Mouse (Mus musculus): ENCODE data around the gene Nop58. TPM values are rescaled to one million over a fixed set of nuclear protein-coding genes. Genes with fewer than 3 reads are reported as not detected.

The Nop58 gene
- total and polyA plus RNA-seq, 3 experiments, result 297 to 752 (median 523) TPM

GRCm38 (mm10) chr1:59636349-59636748 lies 48.4 kb upstream of the Nop58 start:
- H3K27me3 ChIP-seq (replicated peaks), result no peaks in the 10 kb centered on the region
- no peak overlapping the region for H3K4me3 ChIP-seq (replicated peaks in 1 of 3; ENCODE audit: low read depth in 2 of 3, low read length in 2 of 3, poor library complexity in 1 of 3)

GRCm38 (mm10) chr1:59638371-59638770 lies 46.4 kb upstream of the Nop58 start:
- no peak overlapping the region for H3K27ac ChIP-seq (ENCODE audit: insufficient read depth, low read depth)
- no peaks in the 10 kb centered on the region for H3K9me3 ChIP-seq (replicated peaks; ENCODE audit: low read length)
- peaks cover 7 to 43% of the 10 kb centered on the region in 2 experiments for H3K36me3 ChIP-seq (replicated peaks in 1 of 2; ENCODE audit: control insufficient read depth in 1 of 2, insufficient read depth in 1 of 2, low read length in 1 of 2)
- in situ Hi-C loops (cut with MboI; ENCODE audit: low pct_ligation_motif_present, low pct_unique_long_range_greater_than_20kb, low sequenced_read_pairs) (no loop called here), dilution Hi-C loops (cut with MboI; ENCODE audit: extremely low pct_ligation_motif_present, extremely low pct_unique_long_range_greater_than_20kb, low sequenced_read_pairs) (no loop called here)
- no peaks in the 10 kb centered on the region for H3K79me2 ChIP-seq (replicated peaks; ENCODE audit: control insufficient read depth, extremely low read depth, insufficient read depth, poor library complexity, severe bottlenecking)
- no peaks in the 10 kb centered on the region for H3K27me3 ChIP-seq (replicated peaks)
- H3K4me2 ChIP-seq (ENCODE audit: insufficient read depth, low read depth, poor library complexity, severe bottlenecking), result no peak overlapping the region
- H3K9ac ChIP-seq (ENCODE audit: insufficient read depth, low read depth), result no peak overlapping the region
- no peak overlapping the region for H3K4me3 ChIP-seq (replicated peaks in 1 of 3; ENCODE audit: low read depth in 2 of 3, low read length in 2 of 3, poor library complexity in 1 of 3)
- TF ChIP-seq CTCF (conservative IDR thresholded peaks at IDR 0.05 in 1 of 2, IDR thresholded peaks at IDR 0.05 in 1 of 2; ENCODE audit: low read depth in 2 of 2, low read length in 2 of 2) (peak in 1 of 2 experiments; percentile 32; a peak in 1 of 4 replicates), MAX (IDR thresholded peaks at IDR 0.05; ENCODE audit: low read length) (no peak)
- peak; percentile 21 for DNase-seq (ENCODE audit: extremely low read depth)
- peaks cover 0 to 15% of the 10 kb centered on the region in 2 experiments; a peak in 2 of 4 replicates for H3K4me1 ChIP-seq (ENCODE audit: control insufficient read depth in 1 of 2, insufficient read depth in 2 of 2)

More at GRCm38 (mm10) chr1:59636349-59636748, 48.4 kb upstream of the Nop58 start:
- Histone ChIP-seq H3K79me2 (replicated peaks; ENCODE audit: control insufficient read depth, extremely low read depth, insufficient read depth, poor library complexity, severe bottlenecking) (no peaks in the 10 kb centered on the region), H3K4me2 (ENCODE audit: insufficient read depth, low read depth, poor library complexity, severe bottlenecking) (no peak overlapping the region), H3K9ac (ENCODE audit: insufficient read depth, low read depth) (no peak overlapping the region), H3K36me3 (replicated peaks in 1 of 2; ENCODE audit: control insufficient read depth in 1 of 2, insufficient read depth in 1 of 2, low read length in 1 of 2) (peaks cover 0 to 26% of the 10 kb centered on the region in 2 experiments), H3K27ac (ENCODE audit: insufficient read depth, low read depth) (no peak overlapping the region), H3K4me1 (ENCODE audit: control insufficient read depth in 1 of 2, insufficient read depth in 2 of 2) (peaks cover 0 to 15% of the 10 kb centered on the region in 2 experiments; a peak in 2 of 4 replicates), H3K9me3 (replicated peaks; ENCODE audit: low read length) (no peaks in the 10 kb centered on the region)
- dilution Hi-C loops (cut with MboI; ENCODE audit: extremely low pct_ligation_motif_present, extremely low pct_unique_long_range_greater_than_20kb, low sequenced_read_pairs) (no loop called here), in situ Hi-C loops (cut with MboI; ENCODE audit: low pct_ligation_motif_present, low pct_unique_long_range_greater_than_20kb, low sequenced_read_pairs) (no loop called here)
- DNase-seq (ENCODE audit: extremely low read depth), result no peak
- TF ChIP-seq ZKSCAN1 (IDR thresholded peaks at IDR 0.05; ENCODE audit: borderline replicate concordance, low read depth, low read length) (no peak), RAD21 (IDR thresholded peaks at IDR 0.05; ENCODE audit: low read depth, low read length) (no peak)

GRCm38 (mm10) chr1:59642488-59642887 lies 42.3 kb upstream of the Nop58 start:
- H3K4me1 ChIP-seq (ENCODE audit: control insufficient read depth in 1 of 2, insufficient read depth in 2 of 2), result no peaks in the 10 kb centered on the region
- H3K9ac ChIP-seq (ENCODE audit: insufficient read depth, low read depth), result no peak overlapping the region
- H3K4me3 ChIP-seq (replicated peaks in 1 of 3; ENCODE audit: low read depth in 2 of 3, low read length in 2 of 3, poor library complexity in 1 of 3), result no peak overlapping the region
- H3K4me2 ChIP-seq (ENCODE audit: insufficient read depth, low read depth, poor library complexity, severe bottlenecking), result no peak overlapping the region
- in situ Hi-C loops (cut with MboI; ENCODE audit: low pct_ligation_motif_present, low pct_unique_long_range_greater_than_20kb, low sequenced_read_pairs), result no loop called here
- H3K79me2 ChIP-seq (replicated peaks; ENCODE audit: control insufficient read depth, extremely low read depth, insufficient read depth, poor library complexity, severe bottlenecking), result no peaks in the 10 kb centered on the region
- no peaks in the 10 kb centered on the region for H3K9me3 ChIP-seq (replicated peaks; ENCODE audit: low read length)
- no peak for DNase-seq (ENCODE audit: extremely low read depth)
- dilution Hi-C loops (cut with MboI; ENCODE audit: extremely low pct_ligation_motif_present, extremely low pct_unique_long_range_greater_than_20kb, low sequenced_read_pairs), result no loop called here
- peaks cover 10 to 56% of the 10 kb centered on the region in 2 experiments for H3K36me3 ChIP-seq (replicated peaks in 1 of 2; ENCODE audit: control insufficient read depth in 1 of 2, insufficient read depth in 1 of 2, low read length in 1 of 2)
- no peaks in the 10 kb centered on the region for H3K27me3 ChIP-seq (replicated peaks)
- TF ChIP-seq GABPA (IDR thresholded peaks at IDR 0.05; ENCODE audit: insufficient replicate concordance, low read depth, low read length), result no peak
- no peak for TF ChIP-seq JUN (IDR thresholded peaks at IDR 0.05; ENCODE audit: insufficient read depth, low read depth, low read length)
- TF ChIP-seq MAX (IDR thresholded peaks at IDR 0.05; ENCODE audit: low read length), result no peak
- TF ChIP-seq TCF12 (IDR thresholded peaks at IDR 0.05; ENCODE audit: low read depth, low read length), result no peak
- TF ChIP-seq POLR2AphosphoS2 (IDR thresholded peaks at IDR 0.05; ENCODE audit: low read depth, low read length), result no peak
- no peak for TF ChIP-seq EP300 (IDR thresholded peaks at IDR 0.05; ENCODE audit: low read length)
- TF ChIP-seq SMC3 (IDR thresholded peaks at IDR 0.05; ENCODE audit: low read depth, low read length), result no peak
- no peak for TF ChIP-seq IRF4 (IDR thresholded peaks at IDR 0.05; ENCODE audit: low read depth, low read length)
- TF ChIP-seq MAFK (IDR thresholded peaks at IDR 0.05; ENCODE audit: insufficient replicate concordance, low read length), result no peak
- TF ChIP-seq USF1 (IDR thresholded peaks at IDR 0.05; ENCODE audit: low read depth, low read length), result no peak
- TF ChIP-seq MAZ (IDR thresholded peaks at IDR 0.05; ENCODE audit: low read depth, low read length), result no peak
- TF ChIP-seq HCFC1 (IDR thresholded peaks at IDR 0.05; ENCODE audit: low read depth, low read length), result no peak
- TF ChIP-seq ZNF384 (IDR thresholded peaks at IDR 0.05; ENCODE audit: low read depth, low read length), result no peak
- H3K27ac ChIP-seq (ENCODE audit: insufficient read depth, low read depth), result no peak overlapping the region
